Mouse (Mus musculus) CD4-positive, CD25-positive, alpha-beta regulatory T cell (primary cell): ENCODE results near the gene D3Ertd751e. TPM values are rescaled to one million over a fixed set of nuclear protein-coding genes. Genes with fewer than 3 reads are reported as not detected.

Experiments
- polyA plus RNA-seq: library from polyadenylated mRNA; unstranded; fragments of 100-300 nt; shearing (Covaris generic); gene quantifications from one replicate; pipeline ENCODE4 v1.2.1, GENCODE M21; 2017

The D3Ertd751e gene
- 13.5 TPM for polyA plus RNA-seq

GRCm38 (mm10) chr3:41742278-41742934 lies at the start of gene D3Ertd751e, which contains the start of gene Sclt1:
TSS of gene D3Ertd751e (plus strand) at chr3:41742611.
TSS of gene Sclt1 (minus strand) at chr3:41742514.

Other genes with a start within 250 kb of the D3Ertd751e start
- 23.3 TPM for gene Jade1, start 186.9 kb upstream of the D3Ertd751e start, polyA plus RNA-seq
- gene Sclt1, start 97 bp upstream of the D3Ertd751e start, polyA plus RNA-seq, result 11.2 TPM